Mouse (Mus musculus) midbrain, postnatal 0 days (tissue): ENCODE results near the gene Ttc7b. TPM values are rescaled to one million over a fixed set of nuclear protein-coding genes. Genes with fewer than 3 reads are reported as not detected.

ENCODE experiments used
- ATAC-seq: fragments of 200-750 bp; cut with Nextera tagmentation; 2 replicates; pipeline ENCODE4 v1.8.0; 2017; ENCODE audit warnings: moderate number of reproducible peaks, mild to moderate bottlenecking, moderate TSS enrichment, moderate library complexity; ENCODE audit not compliant: low FRiP score
- DNase-seq: peaks from one replicate; pipeline ENCODE4 v3.0.0-alpha.2; 2015; ENCODE audit warnings: low spot score
- H3K27ac ChIP-seq: fragments of 300-500 bp; sonication (generic); 2 replicates; pipeline ENCODE4 v1.5.1; 2014; ENCODE audit warnings: low read depth, mild to moderate bottlenecking, low read length, mixed read lengths
- H3K27me3 ChIP-seq: fragments of 300-500 bp; sonication (generic); 2 replicates; pipeline ENCODE4 v1.6.1; 2014; ENCODE audit warnings: low read length, control low read depth, mixed read lengths; ENCODE audit not compliant: insufficient read depth
- H3K36me3 ChIP-seq: fragments of 300-500 bp; sonication (generic); 2 replicates; pipeline ENCODE4 v1.6.1; 2014; ENCODE audit warnings: low read length, control low read depth, mixed read lengths; ENCODE audit not compliant: insufficient read depth
- H3K4me1 ChIP-seq: fragments of 300-500 bp; sonication (generic); 2 replicates; pipeline ENCODE4 v1.6.1; 2014; ENCODE audit warnings: mild to moderate bottlenecking, control low read depth, antibody characterized with exemption, low read length, mixed read lengths; ENCODE audit not compliant: insufficient read depth
- H3K4me2 ChIP-seq: fragments of 300-500 bp; sonication (generic); 2 replicates; pipeline ENCODE4 v1.6.1; 2014; ENCODE audit warnings: low read depth, mild to moderate bottlenecking, low read length, mixed read lengths; ENCODE audit not compliant: poor library complexity, severe bottlenecking
- H3K4me3 ChIP-seq: fragments of 300-500 bp; sonication (generic); 2 replicates; pipeline ENCODE4 v1.5.1; 2014; ENCODE audit warnings: low read depth, mild to moderate bottlenecking, low read length, moderate library complexity
- H3K9ac ChIP-seq: fragments of 300-500 bp; sonication (generic); replicated peaks from 2 replicates; pipeline ENCODE4 v1.6.1; 2014; ENCODE audit warnings: mild to moderate bottlenecking, low read length, moderate library complexity, mixed read lengths; ENCODE audit not compliant: poor library complexity, severe bottlenecking
- H3K9me3 ChIP-seq: fragments of 300-500 bp; sonication (generic); 2 replicates; pipeline ENCODE4 v1.6.1; 2016; ENCODE audit warnings: low read length, control low read depth
- CTCF ChIP-seq: IDR thresholded peaks from 2 replicates; pipeline ENCODE4 v1.5.1; 2016; ENCODE audit warnings: antibody characterized with exemption, mild to moderate bottlenecking
- WGBS: fragments of 180-500 bp; shearing (Covaris S2); extraction: QIAGEN DNeasy Blood & Tissue Kit; methylation state at CpG from one replicate; pipeline ENCODE4 v1.1.7; 2014; 5-methylcytosine and 5-hydroxymethylcytosine counted together
- polyA plus RNA-seq: library from polyadenylated mRNA; unstranded; fragments of >200 nt; fragmentation: Nextera tagmentation; extraction: Ambion mirVana; gene quantifications from 2 replicates; pipeline ENCODE4 v1.2.1, GENCODE M21; 2015
- total RNA-seq: library from RNA; depleted of rRNA; stranded (reverse); fragments of >200 nt; gene quantifications from 2 replicates; pipeline ENCODE4 v1.2.3, GENCODE M21; 2014

Ttc7b gene
- total and polyA plus RNA-seq, 2 experiments from 2014 or later, result 8.7 to 38.9 TPM

DNA sequence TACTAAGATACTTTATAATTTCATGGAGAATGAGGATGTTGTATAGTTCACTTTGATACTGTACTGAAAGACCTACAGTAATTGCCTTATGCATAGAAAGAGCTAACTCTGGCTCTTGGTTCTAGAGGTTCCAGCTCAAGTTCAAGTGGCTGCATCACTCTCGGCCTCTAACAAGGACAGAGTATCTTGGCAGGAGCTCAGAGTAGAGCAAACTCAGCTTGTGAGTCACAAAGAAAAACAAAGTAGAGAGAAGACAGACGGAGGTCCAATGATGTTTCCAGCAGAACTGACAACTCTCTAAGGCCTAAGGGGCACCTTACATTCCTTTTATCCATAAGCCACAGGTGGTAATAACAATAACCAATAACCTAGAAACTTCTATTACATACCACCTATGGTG is 150.8 kb downstream of the Ttc7b start:
- TF ChIP-seq CTCF, result no peak
- no peak overlapping the region for H3K4me3 ChIP-seq
- H3K9ac ChIP-seq, result no peak overlapping the region
- H3K4me2 ChIP-seq, result no peak overlapping the region
- no peak for DNase-seq
- ATAC-seq, result no peak
- no peak overlapping the region for H3K27ac ChIP-seq
- no peaks in the 10 kb centered on the region for H3K27me3 ChIP-seq
- WGBS, result 88% methylated on average over 2 of the region's 2 CpGs
- no peaks in the 10 kb centered on the region for H3K4me1 ChIP-seq
- H3K36me3 ChIP-seq, result peaks cover 44% of the 10 kb centered on the region
- no peaks in the 10 kb centered on the region for H3K9me3 ChIP-seq

DNA sequence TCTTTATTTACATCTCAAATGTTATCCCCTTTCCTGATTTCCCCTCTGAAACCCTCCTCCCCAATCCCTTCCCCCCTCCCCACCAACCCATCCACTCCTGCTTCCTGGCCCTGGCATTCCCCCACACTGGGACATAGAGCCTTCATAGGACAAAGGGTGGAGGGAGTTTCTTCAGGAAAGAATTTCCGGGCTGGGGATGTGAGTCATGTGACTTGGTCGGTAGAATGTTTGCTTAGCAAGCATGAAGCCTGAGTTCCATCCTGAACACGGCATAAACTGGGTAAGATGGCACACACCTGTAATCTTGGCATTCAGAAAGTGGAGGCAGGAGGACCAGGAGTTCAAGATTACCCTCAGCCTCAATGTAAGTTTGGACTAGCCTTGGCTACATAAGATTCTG is 151.4 kb downstream of the Ttc7b start:
- H3K27ac ChIP-seq, result no peak overlapping the region
- WGBS, result 70% methylated on average over 3 of the region's 3 CpGs

DNA sequence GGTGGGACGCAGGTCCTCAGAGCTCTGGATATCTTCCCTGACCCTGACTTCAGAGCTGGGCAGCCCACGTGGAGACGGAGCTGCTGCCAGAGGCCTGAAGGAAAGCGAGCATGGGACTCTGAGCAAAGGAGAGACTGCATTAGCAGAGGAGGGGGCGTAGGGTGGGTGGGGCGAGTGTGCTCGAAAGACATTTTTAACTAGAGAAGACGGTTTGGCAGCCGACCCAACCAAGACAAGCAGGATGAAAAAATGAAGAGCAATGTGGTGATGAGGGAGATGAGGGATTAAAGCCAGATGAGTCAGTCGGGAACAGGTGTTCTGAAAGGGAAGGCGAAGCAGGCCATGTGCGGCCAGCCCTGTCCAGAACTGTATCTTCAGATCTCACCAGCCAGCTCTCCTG is 159.3 kb downstream of the Ttc7b start:
- H3K4me1 ChIP-seq, result no peaks in the 10 kb centered on the region
- WGBS, result 87% methylated on average over 12 of the region's 12 CpGs
- ATAC-seq (no peak), DNase-seq (no peak)
- H3K9ac ChIP-seq, result no peak overlapping the region
- TF ChIP-seq CTCF, result no peak
- no peaks in the 10 kb centered on the region for H3K27me3 ChIP-seq
- H3K4me3 ChIP-seq, result no peak overlapping the region
- H3K4me2 ChIP-seq, result no peak overlapping the region
- H3K27ac ChIP-seq, result no peak overlapping the region
- H3K9me3 ChIP-seq, result no peaks in the 10 kb centered on the region
- peaks cover 27% of the 10 kb centered on the region for H3K36me3 ChIP-seq

More for the DNA sequence above, 151.4 kb downstream of the Ttc7b start:
- DNase-seq (no peak), ATAC-seq (no peak)
- H3K4me3 ChIP-seq, result no peak overlapping the region
- peaks cover 45% of the 10 kb centered on the region for H3K36me3 ChIP-seq
- no peak for TF ChIP-seq CTCF
- H3K4me2 ChIP-seq, result no peak overlapping the region
- H3K9me3 ChIP-seq, result no peaks in the 10 kb centered on the region
- no peak overlapping the region for H3K9ac ChIP-seq
- no peaks in the 10 kb centered on the region for H3K27me3 ChIP-seq
- no peaks in the 10 kb centered on the region for H3K4me1 ChIP-seq

DNA sequence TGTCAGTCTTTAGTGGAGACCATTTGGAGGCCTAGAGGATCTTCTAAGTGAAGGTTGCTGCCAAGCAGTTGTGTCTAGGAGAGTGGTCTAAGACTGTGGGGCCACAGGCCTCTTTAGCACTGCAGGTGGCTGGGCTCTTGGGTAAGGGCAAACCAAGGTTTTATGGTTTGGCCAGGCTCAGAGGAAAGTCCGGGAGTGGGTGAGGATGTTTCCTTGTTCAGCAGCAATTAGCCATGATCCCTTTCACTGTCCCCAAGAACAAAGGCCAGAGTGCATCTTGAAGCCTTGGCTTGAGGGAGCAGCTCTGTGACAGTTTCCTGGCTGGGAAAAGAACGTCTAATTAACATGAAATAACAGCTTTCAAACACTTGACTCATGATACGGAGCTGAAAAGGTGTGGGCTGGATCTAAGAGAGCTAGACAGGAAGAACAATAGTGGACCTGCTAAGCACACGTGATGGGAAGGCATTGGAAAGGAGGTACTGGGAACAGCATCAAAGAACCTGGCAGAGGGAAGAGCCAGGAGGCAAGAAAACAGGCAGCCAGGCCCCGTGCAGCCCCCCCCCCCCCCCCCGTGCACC is 162.5 kb downstream of the Ttc7b start:
- no peak for TF ChIP-seq CTCF
- Histone ChIP-seq H3K27ac (no peak overlapping the region), H3K9ac (no peak overlapping the region), H3K4me2 (no peak overlapping the region), H3K9me3 (no peaks in the 10 kb centered on the region), H3K36me3 (peaks cover 21% of the 10 kb centered on the region), H3K4me1 (no peaks in the 10 kb centered on the region), H3K4me3 (no peak overlapping the region), H3K27me3 (no peaks in the 10 kb centered on the region)
- 68% methylated on average over 5 of the region's 6 CpGs for WGBS
- ATAC-seq, result no peak
- DNase-seq, result no peak

DNA sequence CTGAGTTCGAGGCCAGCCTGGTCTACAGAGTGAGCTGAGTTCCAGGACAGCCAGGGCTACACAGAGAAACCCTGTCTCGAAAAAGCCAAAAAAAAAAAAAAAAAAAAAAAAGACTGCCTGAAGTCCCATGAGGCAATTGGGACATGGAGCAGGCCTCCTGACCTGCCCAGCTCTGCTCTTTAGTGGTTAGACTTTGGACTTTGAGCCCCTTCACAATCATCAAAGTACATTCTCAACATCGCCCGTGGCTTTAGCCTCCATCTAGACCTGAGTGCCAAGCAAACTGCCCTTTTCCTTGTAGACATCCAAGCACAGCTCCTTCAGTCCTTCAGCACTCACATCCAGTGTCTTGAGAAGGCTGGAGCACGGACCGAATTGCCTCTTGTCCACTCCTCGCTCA is 164.2 kb downstream of the Ttc7b start:
- no peak for DNase-seq
- no peaks in the 10 kb centered on the region for H3K4me1 ChIP-seq
- H3K4me3 ChIP-seq, result no peak overlapping the region
- H3K27me3 ChIP-seq, result no peaks in the 10 kb centered on the region
- no peak overlapping the region for H3K27ac ChIP-seq
- 96% methylated on average over 6 of the region's 7 CpGs for WGBS
- no peak overlapping the region for H3K4me2 ChIP-seq
- peaks cover 26% of the 10 kb centered on the region for H3K36me3 ChIP-seq
- TF ChIP-seq CTCF, result no peak
- H3K9ac ChIP-seq, result no peak overlapping the region
- no peaks in the 10 kb centered on the region for H3K9me3 ChIP-seq
- ATAC-seq, result no peak

DNA sequence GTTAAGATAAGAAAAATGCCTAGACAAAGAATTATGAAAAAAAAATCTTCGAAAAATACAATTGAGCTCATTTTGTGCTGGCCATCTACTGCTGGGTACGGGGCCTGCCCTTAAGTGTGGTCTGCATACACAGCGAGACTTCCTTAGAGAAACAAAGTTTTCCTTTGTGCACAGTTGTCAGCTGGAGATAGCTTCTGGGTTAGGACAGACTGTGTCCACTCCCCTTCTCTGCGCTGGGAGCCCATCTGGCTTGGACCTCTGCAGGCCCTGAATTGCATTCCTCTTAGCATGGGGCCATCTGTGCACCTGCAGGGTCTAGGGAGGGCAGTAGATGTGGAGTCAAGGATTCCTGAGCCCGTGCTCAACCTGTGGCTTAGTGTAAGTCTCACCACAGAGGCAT is 165.1 kb downstream of the Ttc7b start:
- H3K4me3 ChIP-seq, result no peak overlapping the region

More for the DNA sequence above, 165.1 kb downstream of the Ttc7b start:
- H3K9ac ChIP-seq, result no peak overlapping the region
- peaks cover 25% of the 10 kb centered on the region for H3K36me3 ChIP-seq
- H3K9me3 ChIP-seq, result no peaks in the 10 kb centered on the region
- WGBS, result 75% methylated on average over 5 of the region's 5 CpGs
- ATAC-seq (no peak; the same call in 1 of the 2 replicates), DNase-seq (no peak)
- H3K27me3 ChIP-seq, result no peaks in the 10 kb centered on the region
- TF ChIP-seq CTCF, result no peak
- H3K4me1 ChIP-seq, result no peaks in the 10 kb centered on the region
- no peak overlapping the region for H3K27ac ChIP-seq
- H3K4me2 ChIP-seq, result no peak overlapping the region
